Mouse (Mus musculus): Measurements from ENCODE around the gene Fggy. TPM values are rescaled to one million over a fixed set of nuclear protein-coding genes. Genes with fewer than 3 reads are reported as not detected.

The Fggy gene
- polyA plus RNA-seq, 1 experiment from 2014 or later, result 8.2 TPM

- H3K4me1 ChIP-seq (ENCODE audit: control insufficient read depth, insufficient read depth, low read length), result no peaks in the 10 kb centered on the region
- no peak overlapping the region for H3K4me2 ChIP-seq
- H3K36me3 ChIP-seq (ENCODE audit: control insufficient read depth, insufficient read depth, low read length), result no peaks in the 10 kb centered on the region
- 73% methylated on average over 7 of the region's 7 CpGs for WGBS
- H3K27me3 ChIP-seq (ENCODE audit: control insufficient read depth, insufficient read depth, low read length), result no peaks in the 10 kb centered on the region
- ATAC-seq (ENCODE audit: low FRiP score), result no peak
- no peak for DNase-seq (ENCODE audit: low spot score, missing footprints)
- H3K27ac ChIP-seq (ENCODE audit: low read depth, low read length), result no peak overlapping the region
- no peak overlapping the region for H3K4me3 ChIP-seq (ENCODE audit: low read depth, low read length)
- no peaks in the 10 kb centered on the region for H3K9me3 ChIP-seq (ENCODE audit: control insufficient read depth, low read length)
- H3K9ac ChIP-seq (ENCODE audit: low read length), result no peak overlapping the region
These were observed 340.0 kb downstream of the Fggy start for GRCm38 (mm10) chr4:95897236-95897874.

GRCm38 (mm10) chr4:95898714-95899113, 341.4 kb downstream of the Fggy start:
- ATAC-seq (ENCODE audit: low FRiP score) (0 out of 2 replicates have a peak, but pooled peaks have one; percentile 19), DNase-seq (ENCODE audit: low spot score, missing footprints) (no peak)
- Histone ChIP-seq H3K36me3 (ENCODE audit: control insufficient read depth, insufficient read depth, low read length) (no peaks in the 10 kb centered on the region), H3K4me3 (ENCODE audit: low read depth, low read length) (no peak overlapping the region), H3K4me1 (ENCODE audit: control insufficient read depth, insufficient read depth, low read length) (no peaks in the 10 kb centered on the region), H3K27me3 (ENCODE audit: control insufficient read depth, insufficient read depth, low read length) (no peaks in the 10 kb centered on the region), H3K27ac (ENCODE audit: low read depth, low read length) (no peak overlapping the region), H3K4me2 (no peak overlapping the region), H3K9ac (ENCODE audit: low read length) (no peak overlapping the region), H3K9me3 (ENCODE audit: control insufficient read depth, low read length) (no peaks in the 10 kb centered on the region)
- 50% methylated on average over 4 of the region's 6 CpGs for WGBS

- H3K4me3 ChIP-seq (ENCODE audit: low read depth, low read length), result no peak overlapping the region
- no peak for ATAC-seq (ENCODE audit: low FRiP score)
- H3K27ac ChIP-seq (ENCODE audit: low read depth, low read length), result no peak overlapping the region
These were observed 342.8 kb downstream of the Fggy start for GRCm38 (mm10) chr4:95899926-95900712.

GRCm38 (mm10) chr4:95900815-95901214, 343.5 kb downstream of the Fggy start:
- no peak for DNase-seq (ENCODE audit: low spot score, missing footprints)
- H3K9ac ChIP-seq (ENCODE audit: low read length), result no peak overlapping the region
- no peak overlapping the region for H3K4me3 ChIP-seq (ENCODE audit: low read depth, low read length)
- no peak for ATAC-seq (ENCODE audit: low FRiP score)
- WGBS, result 62% methylated on average over 1 of the region's 1 CpGs
- H3K4me2 ChIP-seq, result no peak overlapping the region
- H3K4me1 ChIP-seq (ENCODE audit: control insufficient read depth, insufficient read depth, low read length), result no peaks in the 10 kb centered on the region
- no peak overlapping the region for H3K27ac ChIP-seq (ENCODE audit: low read depth, low read length)
- H3K27me3 ChIP-seq (ENCODE audit: control insufficient read depth, insufficient read depth, low read length), result no peaks in the 10 kb centered on the region
- no peaks in the 10 kb centered on the region for H3K9me3 ChIP-seq (ENCODE audit: control insufficient read depth, low read length)
- H3K36me3 ChIP-seq (ENCODE audit: control insufficient read depth, insufficient read depth, low read length), result no peaks in the 10 kb centered on the region

More at GRCm38 (mm10) chr4:95899926-95900712, 342.8 kb downstream of the Fggy start:
- DNase-seq (ENCODE audit: low spot score, missing footprints), result no peak
- Histone ChIP-seq H3K36me3 (ENCODE audit: control insufficient read depth, insufficient read depth, low read length) (no peaks in the 10 kb centered on the region), H3K9me3 (ENCODE audit: control insufficient read depth, low read length) (no peaks in the 10 kb centered on the region), H3K4me1 (ENCODE audit: control insufficient read depth, insufficient read depth, low read length) (no peaks in the 10 kb centered on the region), H3K4me2 (no peak overlapping the region), H3K9ac (ENCODE audit: low read length) (no peak overlapping the region), H3K27me3 (ENCODE audit: control insufficient read depth, insufficient read depth, low read length) (no peaks in the 10 kb centered on the region)
- 62% methylated on average over 4 of the region's 4 CpGs for WGBS

GRCm38 (mm10) chr4:95906141-95906540, 348.8 kb downstream of the Fggy start:
- no peak overlapping the region for H3K4me2 ChIP-seq
- no peak overlapping the region for H3K4me3 ChIP-seq (ENCODE audit: low read depth, low read length)
- H3K9me3 ChIP-seq (ENCODE audit: control insufficient read depth, low read length), result no peaks in the 10 kb centered on the region
- H3K27me3 ChIP-seq (ENCODE audit: control insufficient read depth, insufficient read depth, low read length), result no peaks in the 10 kb centered on the region
- H3K4me1 ChIP-seq (ENCODE audit: control insufficient read depth, insufficient read depth, low read length), result no peaks in the 10 kb centered on the region
- H3K9ac ChIP-seq (ENCODE audit: low read length), result no peak overlapping the region
- DNase-seq (ENCODE audit: low spot score, missing footprints) (no peak), ATAC-seq (ENCODE audit: low FRiP score) (no peak)
- no peaks in the 10 kb centered on the region for H3K36me3 ChIP-seq (ENCODE audit: control insufficient read depth, insufficient read depth, low read length)
- no peak overlapping the region for H3K27ac ChIP-seq (ENCODE audit: low read depth, low read length)

GRCm38 (mm10) chr4:95909689-95910654, 352.7 kb downstream of the Fggy start:
- DNase-seq (ENCODE audit: low spot score, missing footprints), result no peak
- WGBS, result 78% methylated on average over 2 of the region's 2 CpGs

GRCm38 (mm10) chr4:95913026-95913425, 355.7 kb downstream of the Fggy start:
- no peak overlapping the region for H3K4me3 ChIP-seq (ENCODE audit: low read depth, low read length)
- no peak overlapping the region for H3K27ac ChIP-seq (ENCODE audit: low read depth, low read length)
- WGBS, result 87% methylated on average over 1 of the region's 1 CpGs
- H3K27me3 ChIP-seq (ENCODE audit: control insufficient read depth, insufficient read depth, low read length), result no peaks in the 10 kb centered on the region
- H3K4me1 ChIP-seq (ENCODE audit: control insufficient read depth, insufficient read depth, low read length), result 0 out of 2 replicates have a peak, but pooled peaks cover 2% of the 10 kb centered on the region
- no peak for DNase-seq (ENCODE audit: low spot score, missing footprints)
- H3K9ac ChIP-seq (ENCODE audit: low read length), result no peak overlapping the region
- no peak for ATAC-seq (ENCODE audit: low FRiP score)
- H3K9me3 ChIP-seq (ENCODE audit: control insufficient read depth, low read length), result no peaks in the 10 kb centered on the region
- H3K4me2 ChIP-seq, result no peak overlapping the region
- no peaks in the 10 kb centered on the region for H3K36me3 ChIP-seq (ENCODE audit: control insufficient read depth, insufficient read depth, low read length)

More at GRCm38 (mm10) chr4:95909689-95910654, 352.7 kb downstream of the Fggy start:
- Histone ChIP-seq H3K36me3 (ENCODE audit: control insufficient read depth, insufficient read depth, low read length) (no peaks in the 10 kb centered on the region), H3K9ac (ENCODE audit: low read length) (no peak overlapping the region), H3K27me3 (ENCODE audit: control insufficient read depth, insufficient read depth, low read length) (no peaks in the 10 kb centered on the region), H3K9me3 (ENCODE audit: control insufficient read depth, low read length) (no peaks in the 10 kb centered on the region), H3K4me3 (ENCODE audit: low read depth, low read length) (no peak overlapping the region), H3K27ac (ENCODE audit: low read depth, low read length) (no peak overlapping the region), H3K4me2 (no peak overlapping the region), H3K4me1 (ENCODE audit: control insufficient read depth, insufficient read depth, low read length) (no peaks in the 10 kb centered on the region)
- ATAC-seq (ENCODE audit: low FRiP score), result no peak

GRCm38 (mm10) chr4:95915628-95916579, 358.6 kb downstream of the Fggy start:
- Histone ChIP-seq H3K36me3 (ENCODE audit: control insufficient read depth, insufficient read depth, low read length) (no peaks in the 10 kb centered on the region), H3K9me3 (ENCODE audit: control insufficient read depth, low read length) (no peaks in the 10 kb centered on the region), H3K4me3 (ENCODE audit: low read depth, low read length) (no peak overlapping the region), H3K27me3 (ENCODE audit: control insufficient read depth, insufficient read depth, low read length) (no peaks in the 10 kb centered on the region), H3K4me2 (no peak overlapping the region), H3K4me1 (ENCODE audit: control insufficient read depth, insufficient read depth, low read length) (0 out of 2 replicates have a peak, but pooled peaks cover 2% of the 10 kb centered on the region), H3K27ac (ENCODE audit: low read depth, low read length) (no peak overlapping the region), H3K9ac (ENCODE audit: low read length) (no peak overlapping the region)
- peak; percentile 59 for ATAC-seq (ENCODE audit: low FRiP score)
- DNase-seq (ENCODE audit: low spot score, missing footprints), result no peak
- 55% methylated on average over 8 of the region's 8 CpGs for WGBS
